Mouse (Mus musculus) olfactory bulb, adult 2 months (tissue): Measurements from ENCODE around the gene Gm11733. TPM values are rescaled to one million over a fixed set of nuclear protein-coding genes. Genes with fewer than 3 reads are reported as not detected.
"Not testable (repeated sequence)": the region's sequence is repeated elsewhere in the genome, so short reads cannot be mapped to it uniquely, and the experiment has no call there.

Experiments used
- H3K27ac ChIP-seq: fragments of 200-500 bp; 2 replicates; pipeline ENCODE4 v1.5.1; 2012; ENCODE audit warnings: low read depth, low read length; ENCODE audit not compliant: insufficient read depth
- H3K4me1 ChIP-seq: fragments of 200-500 bp; 2 replicates; pipeline ENCODE4 v1.6.1; 2012; ENCODE audit warnings: low read length; ENCODE audit not compliant: control insufficient read depth, insufficient read depth
- H3K4me3 ChIP-seq: fragments of 200-500 bp; 2 replicates; pipeline ENCODE4 v1.5.1; 2012; ENCODE audit warnings: mild to moderate bottlenecking, low read depth, low read length, moderate library complexity; ENCODE audit not compliant: insufficient read depth
- CTCF ChIP-seq: fragments of 200-500 bp; IDR thresholded peaks from 2 replicates; pipeline ENCODE4 v1.5.1; 2012; ENCODE audit warnings: low read depth, mild to moderate bottlenecking, low read length, moderate library complexity; ENCODE audit not compliant: insufficient read depth
- POLR2A ChIP-seq: fragments of 200-500 bp; IDR thresholded peaks from 2 replicates; pipeline ENCODE4 v1.6.1; 2012; ENCODE audit warnings: mild to moderate bottlenecking, low read depth, low read length, moderate library complexity; ENCODE audit not compliant: insufficient read depth
- WGBS: fragments of 180-500 bp; shearing (Covaris S2); methylation state at CpG from one replicate; pipeline ENCODE4 v1.1.7; 2018; 5-methylcytosine and 5-hydroxymethylcytosine counted together
- polyA plus RNA-seq: library from polyadenylated mRNA; stranded (reverse); fragments of >200 nt; gene quantifications from 2 replicates; pipeline ENCODE4 v1.2.4, GENCODE M21; 2012; ENCODE audit warnings: low replicate concordance; ENCODE audit not compliant: missing spikeins, insufficient read depth, insufficient read length

The Gm11733 gene
- polyA plus RNA-seq, 1 experiment: not detected

DNA sequence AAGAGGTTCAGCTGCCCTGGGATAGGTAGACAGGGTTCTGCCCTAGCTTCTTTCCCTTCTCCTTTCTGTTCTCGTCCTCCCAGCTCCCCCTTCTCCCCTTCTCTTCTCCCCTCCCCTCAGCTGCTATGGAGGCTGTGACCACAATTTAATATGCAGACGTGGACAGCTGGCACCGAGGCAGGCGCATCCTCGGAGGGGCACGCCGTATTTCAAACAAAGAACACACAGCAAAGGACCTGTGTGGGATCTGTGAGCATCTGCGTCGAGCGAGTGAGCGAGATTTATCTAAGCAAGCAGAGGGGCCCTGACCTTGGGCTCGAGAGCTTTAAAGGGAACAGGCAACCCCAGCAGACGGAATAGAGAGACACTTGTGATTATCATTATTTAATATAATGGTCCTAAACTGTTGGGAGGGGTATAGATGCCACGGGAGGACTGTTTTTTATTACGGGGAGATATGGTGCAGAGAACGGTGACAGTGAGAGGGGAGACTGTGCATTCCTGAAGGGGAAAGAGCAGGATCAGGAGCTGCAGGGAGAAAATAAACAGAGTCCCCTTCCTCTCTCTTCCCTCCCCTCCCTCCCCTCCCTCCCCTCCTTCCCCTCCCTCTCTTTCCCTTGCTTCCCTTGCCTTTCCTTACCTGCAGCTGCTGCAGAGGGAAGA, 21.8 kb upstream of the Gm11733 start:
- Histone ChIP-seq H3K27ac (no peak overlapping the region), H3K4me1 (no peaks in the 10 kb centered on the region), H3K4me3 (no peak overlapping the region)
- TF ChIP-seq CTCF (no peak), POLR2A (no peak)
- 46% methylated on average over 16 of the region's 16 CpGs for WGBS

DNA sequence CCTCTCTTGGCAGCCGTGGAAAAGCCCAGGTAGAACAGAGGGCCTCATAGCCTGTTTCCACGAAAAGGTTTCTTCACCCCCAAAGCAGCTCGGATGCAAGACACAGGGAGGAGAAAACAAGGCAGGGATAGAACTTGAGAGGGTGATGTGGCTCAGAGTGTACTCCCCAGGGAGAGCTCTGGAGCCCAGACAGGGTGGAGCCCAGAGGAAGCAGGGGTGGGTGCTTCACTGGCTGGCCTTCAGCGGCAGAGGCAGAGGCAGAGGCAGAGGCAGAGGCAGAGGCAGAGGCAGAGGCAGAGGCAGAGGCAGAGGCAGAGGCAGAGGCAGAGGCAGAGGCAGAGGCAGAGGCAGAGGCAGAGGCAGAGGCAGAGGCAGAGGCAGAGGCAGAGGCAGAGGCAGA, 20.8 kb upstream of the Gm11733 start:
- H3K4me1 ChIP-seq, H3K27ac ChIP-seq, H3K4me3 ChIP-seq: not testable (repeated sequence)
- 81% methylated on average over 4 of the region's 4 CpGs for WGBS

DNA sequence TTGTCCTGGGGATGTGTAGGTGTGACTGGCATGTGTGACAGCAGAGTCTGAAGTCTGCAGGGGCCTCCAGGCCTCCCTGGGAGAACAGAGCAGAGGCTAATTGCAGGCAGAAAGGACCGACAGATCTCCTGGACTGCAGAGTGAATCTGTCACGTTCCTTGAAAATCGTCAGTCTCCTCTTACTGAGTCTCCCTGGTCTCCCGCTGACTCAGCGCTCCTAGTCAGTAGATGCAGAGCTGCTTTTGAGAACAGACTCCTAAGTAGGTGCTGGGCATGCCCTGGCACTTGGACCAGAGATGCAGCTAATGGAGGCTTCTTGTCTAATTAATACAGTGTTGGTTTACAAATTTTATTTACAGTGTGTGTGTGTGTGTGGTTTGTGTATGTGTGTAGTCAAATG, 17.9 kb upstream of the Gm11733 start:
- 0 out of 2 replicates have a peak, but pooled peaks cover 5% of the 10 kb centered on the region for H3K4me1 ChIP-seq
- no peak for TF ChIP-seq POLR2A
- TF ChIP-seq CTCF: no peak
- WGBS: 48% methylated on average over 5 of the region's 5 CpGs

DNA sequence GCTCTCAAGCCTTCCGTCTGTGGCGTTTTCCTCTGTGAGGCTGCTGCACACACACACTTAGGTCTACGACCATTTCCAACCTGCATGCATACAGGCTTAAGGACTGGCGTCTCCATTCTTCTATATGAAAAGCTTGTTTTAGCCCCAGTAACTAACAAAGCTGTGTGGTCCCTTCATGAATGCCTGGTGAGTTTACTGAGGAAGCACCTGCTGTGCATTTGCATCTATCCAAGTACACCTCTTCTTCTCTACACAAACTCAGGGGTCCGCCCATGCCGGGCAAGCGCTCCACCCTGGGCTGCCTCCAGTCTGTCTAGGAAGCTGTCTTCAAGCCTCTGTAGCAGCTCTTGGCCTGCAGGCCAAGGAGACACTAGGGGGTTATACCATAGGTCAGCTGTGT, 17.3 kb upstream of the Gm11733 start:
- H3K4me1 ChIP-seq: peaks cover 8% of the 10 kb centered on the region; the same call in 1 of the 2 replicates
- no peak overlapping the region for H3K4me3 ChIP-seq
- TF ChIP-seq POLR2A: no peak
- TF ChIP-seq CTCF: no peak
- no peak overlapping the region for H3K27ac ChIP-seq
- 85% methylated on average over 7 of the region's 7 CpGs for WGBS

More for the DNA sequence above, 17.9 kb upstream of the Gm11733 start:
- no peak overlapping the region for H3K4me3 ChIP-seq
- H3K27ac ChIP-seq: no peak overlapping the region

DNA sequence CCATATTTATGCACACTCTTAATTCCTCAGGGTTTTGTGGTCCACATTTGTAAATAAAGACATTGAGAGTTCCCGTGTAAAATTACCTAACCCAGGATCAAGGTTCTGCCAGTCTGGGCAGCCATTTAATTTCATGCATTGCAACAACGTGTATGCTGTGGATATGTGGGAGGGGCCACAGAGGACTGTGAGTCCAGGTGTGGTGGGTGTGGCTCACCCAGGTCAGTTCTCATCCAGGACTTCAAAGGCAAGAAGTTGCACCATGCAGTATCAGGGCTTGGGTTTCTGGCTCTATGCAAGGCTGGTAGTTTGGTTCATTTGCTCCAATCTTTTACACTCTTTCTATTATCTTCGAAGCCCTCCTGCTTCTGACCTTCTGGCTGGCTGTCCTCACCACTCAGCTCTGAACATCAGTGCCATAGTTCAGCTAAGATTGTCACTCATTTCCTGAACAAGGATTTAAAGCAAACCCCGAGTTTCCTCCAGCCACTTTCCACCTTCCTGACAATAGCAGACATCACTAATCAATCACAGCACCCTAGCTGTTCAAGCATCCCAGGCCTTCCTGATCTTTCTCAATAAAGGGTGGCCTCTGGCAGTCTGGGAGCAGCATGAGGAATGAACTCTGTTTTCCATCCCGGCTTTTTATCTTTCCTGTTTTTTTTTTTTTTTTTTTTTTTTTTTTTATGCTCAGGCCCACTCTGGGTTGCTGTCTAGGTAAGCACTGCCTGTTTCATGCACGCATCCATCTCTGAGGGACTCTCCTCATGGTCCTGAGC, 15.4 kb upstream of the Gm11733 start:
- 69% methylated on average over 6 of the region's 6 CpGs for WGBS
- TF ChIP-seq POLR2A (no peak), CTCF (no peak)
- H3K4me1 ChIP-seq: peaks cover 18% of the 10 kb centered on the region

DNA sequence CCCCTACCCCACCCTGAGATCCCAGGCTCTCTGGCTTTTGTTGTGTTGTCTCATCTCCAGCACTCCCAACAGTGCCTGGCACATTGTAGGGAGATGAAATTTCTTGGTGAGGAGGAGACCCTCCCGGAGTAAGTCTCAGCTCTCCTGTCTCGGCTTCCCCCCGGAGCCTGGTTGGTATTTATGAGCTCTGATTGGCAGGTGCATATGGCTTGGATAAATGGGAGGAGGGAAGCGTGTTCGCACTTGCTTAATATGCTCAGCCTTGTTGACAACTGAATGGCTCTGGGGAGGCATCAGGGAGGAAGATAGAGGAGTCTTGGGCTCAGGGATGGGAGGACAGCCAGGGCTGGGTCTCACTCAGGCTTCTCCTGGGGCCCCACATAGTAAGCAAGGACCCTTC, 14.4 kb upstream of the Gm11733 start:
- H3K27ac ChIP-seq: no peak overlapping the region
- no peak overlapping the region for H3K4me3 ChIP-seq
- WGBS: 87% methylated on average over 5 of the region's 5 CpGs
- TF ChIP-seq POLR2A: no peak
- TF ChIP-seq CTCF: no peak
- H3K4me1 ChIP-seq: peaks cover 18% of the 10 kb centered on the region

More for the DNA sequence above, 15.4 kb upstream of the Gm11733 start:
- H3K27ac ChIP-seq: no peak overlapping the region
- H3K4me3 ChIP-seq: no peak overlapping the region

DNA sequence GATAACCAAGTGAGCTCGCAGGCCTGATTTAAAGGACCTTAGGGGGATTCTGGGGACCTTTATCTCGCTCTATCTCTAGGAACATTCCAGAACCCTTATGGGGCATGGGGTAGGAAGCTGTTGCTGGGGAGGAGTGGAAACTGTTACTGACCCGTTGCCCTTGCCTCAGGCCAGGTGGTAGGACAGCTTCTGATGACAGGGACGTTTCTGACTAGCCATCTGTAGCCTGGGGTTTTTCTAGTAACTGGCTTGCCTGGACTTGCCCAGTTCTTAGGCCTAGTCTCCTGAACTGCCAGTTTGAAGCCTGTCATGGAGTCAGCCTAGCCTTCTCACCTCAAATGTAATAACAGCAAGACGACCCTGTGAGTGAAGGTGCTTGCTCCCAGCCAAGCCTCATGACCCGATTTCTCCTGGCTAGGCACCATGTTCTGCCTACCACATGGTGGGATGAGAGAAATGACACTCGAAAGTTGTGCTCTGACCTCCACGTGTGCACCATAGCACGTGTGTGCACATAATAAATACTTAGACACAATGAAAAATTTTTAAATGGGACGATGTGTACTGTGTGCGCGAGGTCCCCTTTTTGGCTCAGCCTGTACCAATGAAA, 13.5 kb upstream of the Gm11733 start:
- Histone ChIP-seq H3K27ac (no peak overlapping the region), H3K4me1 (peaks cover 20% of the 10 kb centered on the region), H3K4me3 (no peak overlapping the region)
- no peak for TF ChIP-seq CTCF
- no peak for TF ChIP-seq POLR2A
- 97% methylated on average over 12 of the region's 12 CpGs for WGBS

DNA sequence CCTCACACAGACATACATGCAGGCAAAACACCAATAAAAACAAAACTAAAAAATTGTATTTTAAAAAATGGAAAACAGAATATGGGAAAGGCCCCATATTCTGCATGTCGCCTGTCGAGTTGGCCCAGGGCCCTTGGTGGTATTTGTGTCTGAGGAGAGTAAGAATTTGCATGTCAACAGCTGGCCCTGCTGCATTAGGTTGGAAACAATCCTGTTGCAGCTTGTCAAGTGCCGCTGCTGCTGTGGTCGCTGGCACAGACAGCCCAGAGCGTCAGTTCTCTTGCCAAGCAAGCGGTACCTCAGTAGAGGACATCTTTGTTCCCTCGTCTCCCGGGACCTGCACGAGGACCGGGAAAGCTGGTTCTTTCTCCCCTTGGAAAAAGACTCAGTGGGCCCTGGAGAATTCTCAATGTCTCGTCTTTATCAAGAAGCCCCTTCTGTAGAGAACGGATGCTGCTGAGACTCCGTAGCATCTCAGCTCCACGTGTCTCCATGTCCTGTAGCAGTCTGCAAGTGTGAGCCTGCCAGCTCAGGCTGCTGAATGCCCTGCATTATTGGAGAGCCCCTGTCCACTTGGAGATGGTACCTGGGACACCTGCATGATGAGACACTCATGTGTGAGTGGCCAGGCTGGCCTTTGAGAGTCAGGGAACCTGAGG, 12.4 kb upstream of the Gm11733 start:
- Histone ChIP-seq H3K27ac (no peak overlapping the region), H3K4me1 (peaks cover 22% of the 10 kb centered on the region), H3K4me3 (no peak overlapping the region)
- 75% methylated on average over 14 of the region's 14 CpGs for WGBS
- TF ChIP-seq POLR2A (no peak), CTCF (no peak)

DNA sequence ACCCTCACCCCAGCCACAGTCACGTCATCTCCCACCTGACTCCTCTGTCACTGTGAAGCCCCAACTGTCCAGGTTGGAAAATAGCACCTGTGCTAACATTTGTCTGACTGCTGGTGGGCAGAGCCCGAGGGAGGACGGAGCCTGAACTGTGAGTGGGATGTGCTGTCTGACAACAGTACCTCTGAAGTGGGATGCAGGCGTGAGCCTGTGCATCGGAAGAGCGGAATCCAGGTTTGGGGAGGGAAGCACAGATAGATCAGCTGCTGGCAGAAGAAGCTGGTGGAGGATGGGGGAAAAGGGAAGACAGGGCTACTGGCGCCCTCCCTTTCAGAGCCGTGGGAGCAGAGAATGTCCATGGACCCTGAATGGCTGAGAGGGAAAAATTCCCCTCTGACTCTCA, 11.3 kb upstream of the Gm11733 start:
- H3K27ac ChIP-seq: no peak overlapping the region
- H3K4me3 ChIP-seq: no peak overlapping the region
- WGBS: 64% methylated on average over 8 of the region's 8 CpGs
- TF ChIP-seq CTCF (no peak), POLR2A (no peak)
- peaks cover 24% of the 10 kb centered on the region for H3K4me1 ChIP-seq
